Mouse (Mus musculus): ENCODE measurements around the gene Zfp366. TPM values are rescaled to one million over a fixed set of nuclear protein-coding genes. Genes with fewer than 3 reads are reported as not detected.

Gene Zfp366
- polyA plus RNA-seq (2011; ENCODE audit: insufficient read depth, insufficient read length, low replicate concordance, missing spikeins): 0.40 and 1.1 TPM in 2 replicates

DNA sequence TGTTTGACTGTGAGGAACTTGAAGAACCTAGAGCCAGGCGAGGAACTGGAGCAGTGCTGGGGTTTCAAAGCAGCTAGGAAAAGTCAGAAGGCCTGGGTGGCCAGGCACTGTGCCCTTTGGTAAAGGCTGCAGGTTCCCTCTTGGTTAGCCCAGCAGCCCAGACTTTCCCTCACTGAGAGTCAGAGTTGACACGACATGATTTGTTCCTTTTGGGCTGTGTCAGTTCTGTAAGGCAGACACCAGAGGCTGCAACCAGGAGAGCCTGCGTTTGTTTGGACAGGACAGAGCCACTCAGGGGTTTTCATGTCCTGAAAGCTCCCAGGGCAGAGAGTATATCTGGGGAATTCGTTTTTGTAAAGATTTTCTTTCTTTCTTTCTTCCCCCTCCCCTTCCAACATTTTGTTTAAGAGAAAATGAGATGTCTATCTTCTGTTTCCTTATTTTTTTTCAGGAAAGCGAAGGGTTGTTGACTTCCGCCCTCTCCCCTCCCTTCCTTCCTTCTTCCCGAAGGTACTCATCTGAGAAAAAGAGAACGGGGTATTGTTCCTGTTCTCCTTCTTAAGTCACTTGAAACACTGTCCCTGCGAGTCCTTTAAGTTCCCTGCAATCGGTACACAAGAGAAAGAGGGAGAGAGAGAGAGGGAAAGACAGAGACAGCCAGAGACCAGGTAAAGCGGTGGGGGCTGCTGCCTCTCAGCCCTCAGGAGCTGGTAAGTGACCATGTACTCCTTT is at the start of gene Zfp366:
Gene Zfp366, plus strand, starts transcription at position 669 of the 732 bp plus-strand sequence.
- Histone ChIP-seq H3K4me1 (ENCODE audit: control insufficient read depth, insufficient read depth, low read length) (no peaks in the 10 kb centered on the region; the same call in 1 of the 2 replicates), H3K4me3 (replicated peaks; ENCODE audit: control insufficient read depth, low read depth, low read length) (no peak within 1 kb of the TSS), H3K27ac (ENCODE audit: control insufficient read depth, insufficient read depth, low read depth, low read length, poor library complexity) (no peak within 1 kb of the TSS)
- TF ChIP-seq CTCF (IDR thresholded peaks at IDR 0.05; ENCODE audit: control insufficient read depth, insufficient read depth, low read length): no peak
- TF ChIP-seq POLR2A (IDR thresholded peaks at IDR 0.05; ENCODE audit: borderline replicate concordance, control insufficient read depth, low read depth, low read length): no peak
- WGBS: 16% methylated on average over 11 of the region's 11 CpGs

DNA sequence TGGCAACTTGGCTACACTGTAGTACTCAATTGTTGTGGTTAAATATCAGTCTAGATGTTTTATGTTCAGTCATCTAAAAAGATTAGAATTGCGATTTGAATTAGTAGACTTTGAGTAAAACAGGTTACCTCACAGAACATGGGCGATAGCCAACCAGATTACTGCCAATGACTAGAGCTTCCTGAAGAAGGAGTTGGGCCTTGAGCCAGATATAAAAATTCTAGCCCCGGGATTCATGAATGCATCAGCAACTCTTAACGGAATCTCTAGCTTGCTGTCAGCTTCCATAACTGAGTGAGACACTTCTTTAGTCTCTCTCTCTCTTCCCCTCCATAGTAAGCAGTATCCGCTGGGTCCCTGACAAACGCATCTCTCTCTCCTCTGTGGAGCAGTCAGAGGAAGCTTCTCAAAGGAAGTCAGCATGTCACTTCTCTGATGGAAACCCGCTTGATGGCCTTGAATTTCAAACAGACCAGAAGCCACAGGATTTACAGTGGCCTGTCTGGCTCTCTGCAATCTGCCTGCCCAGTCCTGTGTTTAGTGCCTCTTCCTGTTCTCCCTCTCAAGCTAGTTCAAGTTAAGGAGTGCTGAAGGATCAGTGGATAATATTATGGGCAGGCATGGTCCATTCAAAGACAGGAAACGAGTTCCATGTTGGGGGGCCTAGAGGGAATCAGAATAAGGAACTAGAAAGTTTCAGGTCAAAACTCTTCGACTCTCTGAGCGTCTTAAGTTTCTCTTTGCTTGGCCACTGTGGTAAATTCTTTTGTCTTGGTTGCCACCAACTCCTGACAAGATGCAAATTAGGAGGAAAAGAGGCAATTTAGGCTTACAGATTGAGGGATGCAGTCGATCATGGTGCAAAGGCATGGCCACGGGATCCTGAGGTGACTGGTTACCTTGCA is 46.0 kb upstream of the Zfp366 start:
- TF ChIP-seq POLR2A (IDR thresholded peaks at IDR 0.05; ENCODE audit: borderline replicate concordance, control insufficient read depth, low read depth, low read length) (no peak), CTCF (IDR thresholded peaks at IDR 0.05; ENCODE audit: control insufficient read depth, insufficient read depth, low read length) (no peak)
- Histone ChIP-seq H3K27ac (ENCODE audit: control insufficient read depth, insufficient read depth, low read depth, low read length, poor library complexity) (no peak overlapping the region), H3K4me1 (ENCODE audit: control insufficient read depth, insufficient read depth, low read length) (no peaks in the 10 kb centered on the region; the same call in 1 of the 2 replicates), H3K4me3 (replicated peaks; ENCODE audit: control insufficient read depth, low read depth, low read length) (no peak overlapping the region)
- WGBS: 58% methylated on average over 12 of the region's 12 CpGs

DNA sequence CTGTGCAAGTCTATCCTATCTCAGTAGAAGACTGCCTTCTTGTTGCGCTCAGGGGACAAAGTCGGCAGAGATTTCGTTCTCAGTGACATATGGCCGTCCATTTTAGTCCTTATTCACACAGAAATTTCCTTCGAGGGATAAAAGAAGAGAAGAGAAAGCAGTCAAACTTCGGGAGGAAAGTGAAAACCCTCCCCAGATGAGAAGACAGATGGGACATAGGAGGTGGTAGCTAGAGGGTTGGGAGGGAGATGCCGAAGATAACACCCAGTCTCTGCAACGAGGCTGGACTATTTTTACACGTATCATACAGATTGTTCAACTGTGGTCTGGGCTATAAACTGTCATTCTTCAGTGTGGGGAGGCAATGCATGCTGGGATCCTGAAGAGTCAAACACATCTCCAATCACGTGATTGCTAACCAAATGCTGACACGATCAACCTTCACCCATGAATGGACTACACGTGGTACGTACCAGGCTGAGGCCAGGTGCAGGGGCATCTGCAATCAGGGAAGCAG is 38.2 kb upstream of the Zfp366 start:
- 60% methylated on average over 13 of the region's 13 CpGs for WGBS
- Histone ChIP-seq H3K27ac (ENCODE audit: control insufficient read depth, insufficient read depth, low read depth, low read length, poor library complexity) (no peak overlapping the region), H3K4me1 (ENCODE audit: control insufficient read depth, insufficient read depth, low read length) (no peaks in the 10 kb centered on the region), H3K4me3 (replicated peaks; ENCODE audit: control insufficient read depth, low read depth, low read length) (no peak overlapping the region)
- TF ChIP-seq POLR2A (IDR thresholded peaks at IDR 0.05; ENCODE audit: borderline replicate concordance, control insufficient read depth, low read depth, low read length) (no peak), CTCF (IDR thresholded peaks at IDR 0.05; ENCODE audit: control insufficient read depth, insufficient read depth, low read length) (no peak)

DNA sequence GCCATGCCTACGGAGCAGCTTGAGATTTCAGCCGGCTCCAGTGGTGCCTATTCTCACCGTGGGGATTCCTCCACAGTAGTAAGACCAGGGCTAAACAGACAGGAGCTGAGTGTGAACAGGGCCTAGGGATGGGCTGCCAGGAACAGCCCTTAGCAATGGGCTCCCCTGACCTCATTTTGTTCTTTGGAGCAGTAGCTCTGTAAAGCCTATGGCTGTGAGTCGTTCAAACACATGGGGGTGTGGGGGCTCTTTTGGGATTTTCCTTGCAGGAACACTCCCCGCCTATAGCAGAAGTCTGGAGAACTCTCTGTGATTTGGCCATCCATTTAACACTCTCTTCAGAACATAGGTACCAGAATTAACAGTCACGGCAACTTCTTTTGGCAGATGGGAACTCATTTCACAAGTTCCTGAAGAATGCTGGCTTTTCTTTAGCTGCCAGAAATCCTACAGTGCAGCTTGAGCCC is 36.9 kb upstream of the Zfp366 start:
- TF ChIP-seq CTCF (IDR thresholded peaks at IDR 0.05; ENCODE audit: control insufficient read depth, insufficient read depth, low read length): no peak
- TF ChIP-seq POLR2A (IDR thresholded peaks at IDR 0.05; ENCODE audit: borderline replicate concordance, control insufficient read depth, low read depth, low read length): no peak

DNA sequence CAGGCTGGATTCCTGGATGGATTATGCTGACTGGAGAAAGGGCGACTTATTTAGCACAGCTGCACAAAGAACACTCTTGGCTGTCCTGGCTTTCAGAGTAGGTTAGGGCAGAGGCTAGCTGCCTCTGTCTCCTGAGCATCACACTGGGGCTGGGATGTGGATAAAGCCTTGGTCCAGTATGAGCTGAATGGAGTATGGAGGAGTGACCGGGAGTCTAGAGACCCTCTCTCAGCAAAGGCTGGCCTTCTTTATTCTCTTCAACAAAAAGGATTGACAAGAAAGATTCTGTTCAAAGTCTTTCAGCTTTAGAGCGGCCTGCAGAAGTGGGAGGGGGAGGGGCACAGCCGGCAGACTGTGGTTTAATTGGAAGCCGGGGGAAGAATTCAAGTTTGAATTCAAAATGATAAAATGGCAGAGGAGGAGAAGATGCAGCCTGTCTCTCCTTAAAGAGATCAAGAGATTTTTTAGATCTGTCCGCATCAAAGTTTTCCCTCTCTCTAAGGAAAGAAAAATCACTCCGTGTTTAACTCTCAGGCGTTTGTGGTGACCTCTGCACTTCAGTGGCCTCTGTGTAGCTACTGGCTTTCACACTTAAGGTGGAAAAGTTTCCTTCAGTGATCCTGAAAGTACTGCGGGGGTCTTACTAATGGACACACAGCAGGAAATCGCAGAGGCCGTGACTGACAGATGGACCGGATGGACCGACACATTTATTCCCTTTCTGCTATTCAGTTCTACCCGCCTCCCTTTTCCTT is 34.9 kb upstream of the Zfp366 start:
- Histone ChIP-seq H3K4me3 (replicated peaks; ENCODE audit: control insufficient read depth, low read depth, low read length) (no peak overlapping the region), H3K4me1 (ENCODE audit: control insufficient read depth, insufficient read depth, low read length) (no peaks in the 10 kb centered on the region), H3K27ac (ENCODE audit: control insufficient read depth, insufficient read depth, low read depth, low read length, poor library complexity) (no peak overlapping the region)
- TF ChIP-seq CTCF (IDR thresholded peaks at IDR 0.05; ENCODE audit: control insufficient read depth, insufficient read depth, low read length) (no peak), POLR2A (IDR thresholded peaks at IDR 0.05; ENCODE audit: borderline replicate concordance, control insufficient read depth, low read depth, low read length) (no peak)
- 84% methylated on average over 14 of the region's 14 CpGs for WGBS

More for the DNA sequence above, 36.9 kb upstream of the Zfp366 start:
- H3K4me1 ChIP-seq (ENCODE audit: control insufficient read depth, insufficient read depth, low read length): no peaks in the 10 kb centered on the region
- 70% methylated on average over 6 of the region's 6 CpGs for WGBS
- no peak overlapping the region for H3K27ac ChIP-seq (ENCODE audit: control insufficient read depth, insufficient read depth, low read depth, low read length, poor library complexity)
- no peak overlapping the region for H3K4me3 ChIP-seq (replicated peaks; ENCODE audit: control insufficient read depth, low read depth, low read length)

DNA sequence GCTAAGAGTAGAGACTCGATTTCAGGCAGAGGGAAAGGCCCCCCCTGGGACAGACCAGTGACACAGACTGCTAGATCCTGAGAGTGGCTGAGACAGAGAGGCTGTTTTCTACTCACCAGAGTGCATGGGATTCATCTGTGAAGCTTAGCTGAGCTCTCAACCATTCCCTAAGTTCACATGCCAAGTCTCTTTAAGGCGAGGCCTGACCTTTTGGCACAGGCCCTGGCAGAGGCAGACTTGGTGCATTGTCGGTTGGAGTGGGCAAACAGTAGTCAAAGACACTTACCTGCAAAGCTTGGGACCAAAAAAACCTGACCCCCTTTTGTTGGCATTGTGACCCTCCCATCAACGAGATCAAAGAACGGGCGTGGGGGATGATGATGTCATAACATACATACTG is 34.0 kb upstream of the Zfp366 start:
- no peak for TF ChIP-seq CTCF (IDR thresholded peaks at IDR 0.05; ENCODE audit: control insufficient read depth, insufficient read depth, low read length)
- TF ChIP-seq POLR2A (IDR thresholded peaks at IDR 0.05; ENCODE audit: borderline replicate concordance, control insufficient read depth, low read depth, low read length): no peak
- Histone ChIP-seq H3K4me3 (replicated peaks; ENCODE audit: control insufficient read depth, low read depth, low read length) (no peak overlapping the region), H3K27ac (ENCODE audit: control insufficient read depth, insufficient read depth, low read depth, low read length, poor library complexity) (no peak overlapping the region), H3K4me1 (ENCODE audit: control insufficient read depth, insufficient read depth, low read length) (no peaks in the 10 kb centered on the region)
- 82% methylated on average over 6 of the region's 6 CpGs for WGBS

DNA sequence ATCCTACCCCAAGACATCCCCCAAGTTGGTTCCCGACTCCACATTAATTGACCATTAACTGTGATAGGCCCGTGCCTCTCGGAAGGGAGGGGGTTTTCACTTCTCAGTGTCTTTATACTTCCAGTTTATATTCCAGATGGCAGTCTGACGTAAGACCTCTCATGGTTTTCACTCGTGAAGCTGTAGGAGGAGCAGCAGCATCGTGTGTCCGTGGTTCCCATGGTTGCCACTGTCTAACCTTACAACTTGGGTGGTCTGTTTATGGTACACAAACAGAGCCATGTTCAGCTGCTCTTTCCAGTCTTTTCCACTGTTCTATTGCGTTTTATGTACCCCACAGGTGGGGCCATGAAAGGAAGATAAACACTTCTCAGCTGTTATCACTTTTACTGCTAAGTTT is 33.5 kb upstream of the Zfp366 start:
- WGBS: 66% methylated on average over 8 of the region's 8 CpGs
- no peak for TF ChIP-seq CTCF (IDR thresholded peaks at IDR 0.05; ENCODE audit: control insufficient read depth, insufficient read depth, low read length)

More for the DNA sequence above, 33.5 kb upstream of the Zfp366 start:
- no peaks in the 10 kb centered on the region for H3K4me1 ChIP-seq (ENCODE audit: control insufficient read depth, insufficient read depth, low read length)
- no peak overlapping the region for H3K27ac ChIP-seq (ENCODE audit: control insufficient read depth, insufficient read depth, low read depth, low read length, poor library complexity)
- no peak overlapping the region for H3K4me3 ChIP-seq (replicated peaks; ENCODE audit: control insufficient read depth, low read depth, low read length)

All from bone marrow, adult 2 months (tissue).